Mouse (Mus musculus) thymus, postnatal 10 days (tissue): ENCODE measurements around the gene Adamts4.

Experiments used
- DNase-seq, 2 experiments: peaks; one replicate each; pipeline ENCODE4 v3.0.0; 2021; ENCODE audit warnings: low spot score in 2 of 2

Gene Adamts4

GRCm38 (mm10) chr1:171256095-171256818 is 6.0 kb downstream of the Adamts4 start:
- no peak for DNase-seq

- peak in 1 of 2 experiments; percentile 66 for DNase-seq
Measured at GRCm38 (mm10) chr1:171256937-171257548, 6.8 kb downstream of the Adamts4 start.

DNA sequence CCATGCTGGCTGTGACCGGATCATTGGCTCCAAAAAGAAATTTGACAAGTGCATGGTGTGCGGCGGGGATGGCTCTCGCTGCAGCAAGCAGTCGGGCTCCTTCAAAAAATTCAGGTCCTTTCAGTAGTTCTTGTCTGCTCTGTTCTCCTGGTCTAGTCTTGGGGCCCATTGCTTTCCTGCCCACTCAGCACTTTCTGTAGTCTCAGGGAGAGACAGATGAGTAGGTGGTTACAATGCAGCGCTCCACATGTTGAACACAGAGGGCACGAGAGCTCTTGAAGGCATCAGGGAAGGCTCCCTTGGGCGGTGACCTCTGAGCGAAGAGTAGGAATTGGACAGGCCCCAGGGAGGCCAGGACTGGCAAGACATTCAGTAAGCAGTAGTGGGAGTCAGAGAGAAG is 7.6 kb downstream of the Adamts4 start:
- DNase-seq, result no peak

GRCm38 (mm10) chr1:171258921-171259320 is 8.7 kb downstream of the Adamts4 start:
- DNase-seq, result no peak

- DNase-seq, result no peak
Measured at GRCm38 (mm10) chr1:171260316-171260715, 10.1 kb downstream of the Adamts4 start.

- no peak for DNase-seq
Measured at GRCm38 (mm10) chr1:171262594-171263130, 12.4 kb downstream of the Adamts4 start.

- no peak for DNase-seq
Measured at GRCm38 (mm10) chr1:171263185-171263611, 13.0 kb downstream of the Adamts4 start.

GRCm38 (mm10) chr1:171263666-171264461 is 13.6 kb downstream of the Adamts4 start:
- DNase-seq, result no peak

- no peak for DNase-seq
Measured at GRCm38 (mm10) chr1:171265971-171266744, 15.9 kb downstream of the Adamts4 start.

GRCm38 (mm10) chr1:171268341-171268740 is 18.1 kb downstream of the Adamts4 start:
- DNase-seq, result no peak

GRCm38 (mm10) chr1:171269848-171270572 is 19.8 kb downstream of the Adamts4 start, which contains the start of gene B4galt3:
Gene B4galt3, plus strand, starts transcription at chr1:171270328.
- peak; percentile 96 to 99 for DNase-seq

DNA sequence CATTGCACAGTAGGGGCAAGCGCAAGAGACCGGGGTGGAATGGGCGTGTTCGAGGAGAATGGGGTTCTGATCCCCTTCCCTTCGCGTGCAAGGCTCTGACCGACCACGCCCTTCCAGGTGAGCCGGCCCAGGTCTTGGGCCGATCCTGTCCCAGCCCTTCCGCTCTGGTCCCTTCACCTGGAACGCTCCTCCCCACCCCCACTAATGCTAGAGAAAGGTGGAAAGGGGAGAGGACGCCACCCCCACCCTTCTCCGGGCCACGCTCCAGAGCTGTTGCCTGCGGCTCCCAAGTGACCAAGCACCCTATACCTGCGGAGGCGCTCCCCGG is 20.3 kb downstream of the Adamts4 start:
- DNase-seq, result peak; percentile 35 to 60

GRCm38 (mm10) chr1:171271196-171271595 is 21.0 kb downstream of the Adamts4 start:
- no peak for DNase-seq

DNA sequence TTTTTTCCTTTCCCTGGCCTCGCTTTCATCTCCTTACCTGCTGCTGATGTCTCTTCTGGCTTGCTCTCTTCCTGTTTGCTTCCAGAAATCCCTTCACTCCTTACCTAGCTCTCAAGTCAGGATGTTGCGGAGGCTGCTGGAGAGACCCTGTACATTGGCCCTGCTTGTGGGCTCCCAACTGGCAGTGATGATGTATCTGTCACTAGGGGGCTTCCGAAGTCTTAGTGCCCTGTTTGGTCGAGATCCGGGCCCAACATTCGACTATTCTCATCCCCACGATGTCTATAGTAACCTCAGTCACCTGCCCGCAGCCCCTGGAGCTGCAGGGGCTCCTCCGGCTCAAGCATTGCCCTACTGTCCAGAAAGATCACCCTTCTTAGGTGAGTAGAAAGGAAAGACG is 21.4 kb downstream of the Adamts4 start:
- no peak for DNase-seq

- DNase-seq, result no peak
Measured at GRCm38 (mm10) chr1:171272086-171272485, 21.9 kb downstream of the Adamts4 start.

DNA sequence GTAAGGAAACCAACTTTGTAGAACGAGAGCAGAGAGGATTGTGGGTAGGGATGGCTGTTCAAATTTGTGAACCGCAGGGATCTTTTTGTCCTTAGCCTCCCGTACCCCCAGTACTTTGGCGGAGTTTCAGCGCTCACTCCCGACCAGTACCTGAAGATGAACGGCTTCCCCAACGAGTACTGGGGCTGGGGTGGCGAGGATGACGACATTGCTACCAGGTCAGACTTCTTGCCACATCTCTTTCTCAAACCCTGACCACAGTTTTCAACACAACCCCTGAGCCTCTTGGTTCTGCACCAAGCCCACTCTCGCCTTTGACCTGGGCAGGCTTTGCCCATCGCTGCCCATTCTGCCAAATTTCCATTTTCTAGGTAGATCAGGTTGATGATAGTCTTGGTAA is 23.9 kb downstream of the Adamts4 start:
- no peak for DNase-seq

DNA sequence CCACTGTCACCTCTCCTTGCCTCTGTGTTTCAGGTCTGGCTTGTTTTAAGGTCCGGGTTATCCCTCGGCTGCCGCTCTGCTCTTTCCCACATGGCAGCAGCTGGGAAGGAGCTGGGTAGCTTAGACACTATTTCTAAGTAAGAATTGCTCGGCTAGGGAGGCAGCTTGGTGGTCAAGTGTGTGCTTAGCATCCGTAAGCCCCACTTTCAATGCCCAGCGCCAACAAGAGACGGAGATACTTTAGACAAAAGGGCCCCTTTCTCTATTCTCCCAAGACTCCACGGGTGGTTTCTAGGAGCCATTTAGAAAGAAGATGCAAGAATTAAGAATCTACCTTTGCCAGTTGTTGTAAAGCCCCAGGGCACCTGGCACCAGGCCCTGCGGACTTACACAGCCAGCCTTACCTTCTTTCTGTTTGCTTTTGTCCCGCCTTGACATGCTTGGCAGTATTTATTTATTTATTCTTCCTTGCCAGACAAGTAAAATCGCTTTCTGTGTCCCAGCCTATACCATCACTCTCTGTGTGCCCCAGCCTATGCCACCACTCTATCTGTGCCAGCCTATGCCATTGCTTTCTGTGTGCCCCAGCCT is 25.0 kb downstream of the Adamts4 start:
- DNase-seq, result no peak

DNA sequence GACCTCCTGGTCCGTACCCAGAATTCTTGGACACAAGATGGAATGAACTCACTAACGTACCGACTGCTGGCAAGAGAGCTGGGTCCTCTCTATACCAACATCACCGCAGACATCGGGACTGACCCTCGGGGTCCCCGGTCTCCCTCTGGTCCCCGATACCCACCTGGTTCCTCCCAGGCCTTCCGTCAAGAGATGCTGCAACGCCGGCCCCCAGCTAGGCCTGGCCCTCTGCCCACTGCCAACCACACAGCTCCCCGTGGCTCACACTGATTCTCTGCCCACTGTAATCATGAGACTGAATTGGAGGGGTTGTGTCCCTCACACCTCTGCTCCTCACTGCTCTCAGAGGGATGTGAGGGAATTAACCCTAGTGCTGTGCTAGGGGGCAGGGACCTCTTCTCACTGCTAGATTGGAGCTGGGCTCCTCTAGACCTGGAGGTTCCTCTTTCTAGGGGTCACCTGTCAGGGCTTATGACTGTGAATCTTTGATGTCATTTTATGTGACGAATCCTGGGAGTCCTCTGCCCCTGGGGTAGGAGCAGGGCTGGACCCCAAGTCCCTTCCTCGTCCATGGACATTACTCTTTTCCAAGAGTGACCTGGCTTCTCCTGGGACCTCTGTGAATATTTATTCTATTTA is 26.0 kb downstream of the Adamts4 start:
- DNase-seq, result no peak

- no peak for DNase-seq
Measured at GRCm38 (mm10) chr1:171277736-171278135, 27.5 kb downstream of the Adamts4 start.

DNA sequence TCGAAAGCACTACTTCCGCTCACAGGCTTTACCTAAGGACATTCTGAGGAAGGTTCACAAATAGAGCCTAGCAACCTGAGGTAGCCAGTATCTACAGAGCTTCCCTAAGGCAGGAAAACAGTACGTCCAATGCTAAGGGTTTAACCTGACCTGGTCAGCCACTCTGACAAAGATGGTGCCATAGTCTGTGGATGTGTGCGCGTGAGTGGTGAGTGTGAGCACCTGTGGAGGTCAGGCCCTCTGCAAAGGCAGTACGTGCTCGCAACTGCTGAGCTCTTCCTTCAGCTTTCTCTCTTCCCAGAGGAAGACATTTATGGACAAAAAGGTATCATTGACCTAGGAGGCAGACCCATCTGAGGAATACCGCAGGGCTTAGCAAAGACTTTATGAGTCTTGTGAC is 28.2 kb downstream of the Adamts4 start:
- no peak for DNase-seq
